Mouse (Mus musculus) layer of hippocampus, adult 9-10 months (tissue): Measurements from ENCODE around the gene Ppp1r1a.

Source experiments
- DNase-seq: peaks from one replicate; pipeline ENCODE4 v3.0.0; 2022; ENCODE audit warnings: low spot score

Ppp1r1a gene

DNA sequence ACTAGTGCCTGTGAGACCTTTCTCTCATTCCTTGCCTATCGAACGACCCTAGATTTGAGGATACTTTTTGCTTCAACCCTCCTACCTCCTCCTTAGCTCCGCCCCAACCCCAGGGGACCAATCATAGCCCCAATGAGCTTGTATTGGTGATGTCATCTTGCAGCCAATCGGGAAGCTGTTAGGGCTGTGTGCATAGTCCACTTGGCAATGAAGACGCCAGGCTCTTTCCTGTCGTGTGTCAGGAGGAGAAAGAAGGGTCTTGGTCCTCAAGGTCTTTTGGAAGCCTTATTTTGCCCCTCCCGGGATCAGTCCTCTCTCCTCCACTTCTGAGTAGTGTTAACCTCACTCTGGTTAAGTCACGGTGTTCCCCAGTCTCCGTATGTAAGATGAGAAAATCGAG lies 23.7 kb downstream of the Ppp1r1a start:
- DNase-seq, result no peak

DNA sequence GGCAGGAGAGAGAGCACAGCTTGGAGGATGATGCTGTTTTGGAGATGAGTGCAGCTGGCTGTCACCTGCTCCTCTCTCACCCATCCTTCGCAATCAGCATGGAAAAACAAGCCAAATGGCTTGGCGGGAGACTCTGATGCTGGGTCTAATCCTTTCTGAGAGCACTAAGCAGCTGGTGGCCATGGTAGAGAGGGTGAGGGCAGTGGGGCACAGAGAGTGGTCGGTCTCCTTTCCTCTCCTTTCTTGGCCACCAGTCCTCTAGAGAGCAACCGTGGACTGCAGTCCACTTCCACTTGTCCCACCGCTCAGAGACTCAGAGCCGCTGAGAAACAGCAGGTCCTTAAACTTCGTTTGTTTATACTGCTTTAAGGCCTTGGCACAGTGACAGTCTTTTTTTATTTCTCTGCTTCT lies 24.2 kb downstream of the Ppp1r1a start:
- DNase-seq, result no peak

DNA sequence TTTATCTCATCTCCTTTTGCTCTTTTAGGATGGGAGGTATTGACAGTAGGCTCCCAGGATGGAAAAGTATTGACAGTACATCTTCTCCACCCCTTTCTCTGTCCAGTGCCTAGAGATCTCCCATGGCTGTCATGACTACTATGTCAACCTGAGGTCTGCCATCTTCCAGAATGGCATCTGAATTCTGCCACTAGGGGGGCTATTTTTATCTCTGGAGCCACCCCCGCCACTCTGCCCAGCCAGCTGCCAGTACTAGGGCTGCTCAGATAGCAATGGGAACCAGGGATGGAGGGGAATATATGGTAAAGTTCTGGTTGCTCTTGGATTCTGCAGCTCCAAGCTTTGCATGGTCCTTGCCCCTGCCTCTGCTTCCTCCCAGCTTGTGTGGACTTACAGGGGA lies 26.2 kb downstream of the Ppp1r1a start:
- no peak for DNase-seq

- no peak for DNase-seq
These were observed 28.5 kb downstream of the Ppp1r1a start for GRCm38 (mm10) chr15:103509317-103509716.

GRCm38 (mm10) chr15:103503660-103504059 lies 34.1 kb downstream of the Ppp1r1a start:
- DNase-seq, result no peak

- DNase-seq, result no peak
These were observed 34.6 kb downstream of the Ppp1r1a start for GRCm38 (mm10) chr15:103503251-103503600.

DNA sequence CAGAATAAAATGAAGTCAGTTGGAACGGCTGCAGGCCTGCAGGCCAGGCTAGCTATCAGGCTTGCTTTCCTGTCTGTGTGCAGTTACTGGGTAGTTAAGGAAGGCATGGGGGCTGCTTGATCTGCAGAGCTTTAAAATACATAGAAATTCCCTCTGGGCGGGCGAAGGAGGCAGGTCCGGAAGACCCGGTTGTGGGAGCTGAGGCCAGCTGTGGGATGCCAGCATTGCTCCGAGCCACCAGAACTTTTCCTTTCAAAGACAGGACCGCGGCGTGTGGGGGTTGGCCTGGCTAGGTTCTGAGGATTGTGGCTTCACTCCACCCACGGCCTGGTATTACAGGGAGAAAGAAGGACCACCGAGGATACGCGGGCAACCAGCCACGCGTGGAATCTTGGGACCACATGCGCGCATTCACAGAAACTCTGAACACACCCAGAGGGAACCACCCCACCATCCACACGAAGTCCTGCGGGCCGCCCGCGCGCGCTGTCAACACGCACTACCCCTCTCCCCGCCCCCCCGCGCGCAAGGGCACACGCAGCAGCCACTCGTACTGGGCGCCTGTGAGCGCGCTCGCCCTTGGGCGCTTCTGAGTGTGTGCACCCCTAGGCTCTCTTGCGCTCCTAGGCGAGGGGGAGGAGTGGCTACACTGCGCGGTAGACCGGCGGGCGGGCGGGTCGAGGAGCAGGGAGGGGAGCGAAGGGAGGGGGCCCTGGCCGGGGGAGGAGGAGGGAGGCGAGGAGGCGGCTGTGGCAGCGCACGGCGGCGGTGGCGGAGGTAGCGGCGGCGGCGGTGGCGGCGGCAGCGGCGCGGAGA lies 35.2 kb downstream of the Ppp1r1a start, which contains the start of gene Pde1b:
Pde1b (plus strand) TSS at position 600 of the 816 bp plus-strand sequence.
- DNase-seq, result no peak

GRCm38 (mm10) chr15:103501186-103501585 lies 36.6 kb downstream of the Ppp1r1a start:
- no peak for DNase-seq

DNA sequence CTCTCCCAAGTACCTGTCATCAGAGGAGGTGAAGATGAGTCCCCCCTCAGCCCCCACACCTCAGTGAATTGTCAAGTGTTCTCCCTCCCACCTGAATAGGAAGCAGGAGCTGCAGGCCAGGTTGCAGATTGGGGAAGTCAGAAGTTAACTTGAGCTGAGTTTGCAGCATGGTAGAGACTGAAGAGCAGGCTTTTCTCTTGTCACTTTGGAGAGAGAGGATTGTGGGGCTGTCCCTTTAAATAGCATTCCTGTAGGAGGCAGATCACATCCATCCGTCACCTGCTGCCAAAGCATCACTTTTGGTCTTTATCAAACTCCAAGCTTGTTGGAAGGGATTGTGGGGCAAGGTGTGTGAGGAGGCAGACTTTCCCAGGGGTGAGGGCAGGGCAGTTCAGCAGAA lies 37.1 kb downstream of the Ppp1r1a start:
- no peak for DNase-seq

DNA sequence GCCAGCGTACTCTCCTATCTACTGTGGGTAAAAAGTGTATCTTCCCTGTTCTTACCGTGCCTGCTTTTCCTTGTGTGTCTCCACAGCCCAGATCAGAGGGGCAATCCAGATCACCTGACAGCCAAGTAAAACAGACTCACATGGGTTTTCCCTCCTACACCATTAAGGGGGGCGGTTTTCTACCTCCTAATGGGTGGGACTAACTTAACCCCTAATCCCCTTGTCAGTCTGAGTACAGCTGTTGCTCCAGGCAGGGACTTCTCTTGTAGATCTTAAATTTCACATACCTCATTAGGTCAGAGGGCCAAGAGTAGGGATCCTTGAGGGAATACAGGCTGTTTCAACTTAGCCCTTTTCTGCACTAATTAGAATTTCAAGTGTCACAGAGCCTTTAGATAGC lies 39.6 kb downstream of the Ppp1r1a start:
- DNase-seq, result no peak

DNA sequence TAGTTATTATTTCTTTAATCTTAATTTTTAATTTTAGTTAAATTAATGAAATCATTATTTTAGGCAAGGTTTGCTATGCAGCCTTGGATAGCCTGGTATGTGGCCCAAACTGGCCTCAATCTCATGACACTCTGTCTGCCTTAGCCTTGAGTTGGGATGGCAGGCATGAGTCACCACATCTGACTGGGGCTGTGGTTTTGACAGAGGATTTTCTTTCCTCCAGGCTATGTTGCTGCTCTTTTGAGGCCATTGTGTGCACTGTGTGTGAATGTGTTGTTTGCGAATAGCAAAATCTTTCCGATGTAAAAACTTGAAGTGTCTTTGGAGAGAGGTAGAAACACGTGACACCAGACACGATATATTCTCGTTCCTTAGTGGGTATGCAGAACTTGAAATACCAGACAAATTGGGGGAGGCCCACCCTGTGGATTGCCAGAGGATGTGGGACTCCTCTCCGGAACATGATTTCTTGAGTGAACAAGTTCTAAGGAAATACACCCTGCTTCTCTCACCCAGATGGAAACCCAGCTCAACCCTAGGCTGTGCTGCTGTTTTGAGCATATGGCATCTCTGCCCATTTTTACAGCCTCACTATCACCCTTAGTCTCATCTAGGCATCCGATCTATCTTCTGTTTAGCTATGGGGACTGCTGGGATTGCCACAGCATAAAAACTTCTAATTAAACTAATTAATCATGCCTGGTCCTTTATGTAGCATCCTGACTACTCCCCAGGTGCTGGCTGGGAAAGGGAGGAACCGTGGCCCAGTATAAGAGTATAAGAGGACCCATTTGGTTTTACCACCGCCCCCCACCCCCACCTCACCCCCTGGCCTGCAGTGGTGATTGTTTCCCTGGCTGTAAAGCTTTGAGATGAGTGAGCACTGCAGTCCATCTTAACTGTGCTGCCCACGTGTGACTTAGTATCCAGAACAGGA lies 41.3 kb downstream of the Ppp1r1a start:
- DNase-seq, result no peak

GRCm38 (mm10) chr15:103488336-103488735 lies 49.5 kb downstream of the Ppp1r1a start:
- no peak for DNase-seq

DNA sequence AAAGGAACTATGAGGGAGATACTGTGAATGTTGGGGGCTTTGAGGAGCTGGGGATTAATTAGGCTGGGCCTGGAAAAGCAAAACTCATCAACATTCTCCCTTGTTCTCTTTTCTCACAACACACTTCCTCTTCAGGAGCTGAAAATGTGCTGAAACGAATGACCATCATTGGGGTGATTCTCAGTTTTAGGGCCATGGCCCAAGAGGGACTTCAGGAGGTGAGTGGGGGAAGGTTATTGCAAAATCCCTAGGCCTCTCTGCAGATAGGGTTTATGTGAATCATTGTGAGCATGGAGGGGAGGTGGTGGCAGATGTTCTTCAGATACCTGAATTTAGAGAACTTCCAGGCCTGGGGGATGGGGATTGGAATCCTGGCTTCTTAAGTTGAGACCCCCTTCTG lies 51.1 kb downstream of the Ppp1r1a start:
- no peak for DNase-seq

GRCm38 (mm10) chr15:103485106-103485505 lies 52.7 kb downstream of the Ppp1r1a start:
- no peak for DNase-seq

DNA sequence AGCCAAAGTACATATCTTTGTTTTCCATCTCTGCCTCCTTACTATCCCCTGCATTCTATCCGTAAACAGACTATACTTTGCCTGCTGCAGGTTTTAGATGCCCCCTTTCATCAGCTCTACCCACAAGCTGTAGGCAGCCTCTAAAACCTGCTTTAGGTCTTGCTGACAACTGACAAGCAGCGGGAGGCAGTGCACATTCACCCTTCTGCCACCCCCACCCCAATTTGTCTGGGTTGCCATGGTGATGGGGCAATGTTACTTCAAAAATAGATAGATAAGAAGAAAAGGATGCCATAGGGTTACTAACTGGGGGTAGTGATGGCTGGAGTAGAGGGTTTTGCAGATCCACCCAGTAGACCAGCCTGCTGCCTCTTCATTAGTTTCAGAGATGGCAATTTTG lies 53.3 kb downstream of the Ppp1r1a start:
- no peak for DNase-seq

GRCm38 (mm10) chr15:103482488-103482887 lies 55.3 kb downstream of the Ppp1r1a start:
- no peak for DNase-seq
